Mouse (Mus musculus) midbrain, postnatal 0 days (tissue): Measurements from ENCODE around the gene Tmsb4x. TPM values are rescaled to one million over a fixed set of nuclear protein-coding genes. Genes with fewer than 3 reads are reported as not detected.

Source experiments
- ATAC-seq: fragments of 200-750 bp; cut with Nextera tagmentation; 2 replicates; pipeline ENCODE4 v1.8.0; 2017; ENCODE audit warnings: moderate number of reproducible peaks, mild to moderate bottlenecking, moderate TSS enrichment, moderate library complexity; ENCODE audit not compliant: low FRiP score
- DNase-seq: peaks from one replicate; pipeline ENCODE4 v3.0.0-alpha.2; 2015; ENCODE audit warnings: low spot score
- H3K27ac ChIP-seq: fragments of 300-500 bp; sonication (generic); 2 replicates; pipeline ENCODE4 v1.5.1; 2014; ENCODE audit warnings: low read depth, mild to moderate bottlenecking, low read length, mixed read lengths
- H3K27me3 ChIP-seq: fragments of 300-500 bp; sonication (generic); 2 replicates; pipeline ENCODE4 v1.6.1; 2014; ENCODE audit warnings: low read length, control low read depth, mixed read lengths; ENCODE audit not compliant: insufficient read depth
- H3K36me3 ChIP-seq: fragments of 300-500 bp; sonication (generic); 2 replicates; pipeline ENCODE4 v1.6.1; 2014; ENCODE audit warnings: low read length, control low read depth, mixed read lengths; ENCODE audit not compliant: insufficient read depth
- H3K4me1 ChIP-seq: fragments of 300-500 bp; sonication (generic); 2 replicates; pipeline ENCODE4 v1.6.1; 2014; ENCODE audit warnings: mild to moderate bottlenecking, control low read depth, antibody characterized with exemption, low read length, mixed read lengths; ENCODE audit not compliant: insufficient read depth
- H3K4me2 ChIP-seq: fragments of 300-500 bp; sonication (generic); 2 replicates; pipeline ENCODE4 v1.6.1; 2014; ENCODE audit warnings: low read depth, mild to moderate bottlenecking, low read length, mixed read lengths; ENCODE audit not compliant: poor library complexity, severe bottlenecking
- H3K4me3 ChIP-seq: fragments of 300-500 bp; sonication (generic); 2 replicates; pipeline ENCODE4 v1.5.1; 2014; ENCODE audit warnings: low read depth, mild to moderate bottlenecking, low read length, moderate library complexity
- H3K9ac ChIP-seq: fragments of 300-500 bp; sonication (generic); replicated peaks from 2 replicates; pipeline ENCODE4 v1.6.1; 2014; ENCODE audit warnings: mild to moderate bottlenecking, low read length, moderate library complexity, mixed read lengths; ENCODE audit not compliant: poor library complexity, severe bottlenecking
- H3K9me3 ChIP-seq: fragments of 300-500 bp; sonication (generic); 2 replicates; pipeline ENCODE4 v1.6.1; 2016; ENCODE audit warnings: low read length, control low read depth
- CTCF ChIP-seq: IDR thresholded peaks from 2 replicates; pipeline ENCODE4 v1.5.1; 2016; ENCODE audit warnings: antibody characterized with exemption, mild to moderate bottlenecking
- WGBS: fragments of 180-500 bp; shearing (Covaris S2); extraction: QIAGEN DNeasy Blood & Tissue Kit; methylation state at CpG from one replicate; pipeline ENCODE4 v1.1.7; 2014; 5-methylcytosine and 5-hydroxymethylcytosine counted together
- polyA plus RNA-seq: library from polyadenylated mRNA; unstranded; fragments of >200 nt; fragmentation: Nextera tagmentation; extraction: Ambion mirVana; gene quantifications from 2 replicates; pipeline ENCODE4 v1.2.1, GENCODE M21; 2015
- total RNA-seq: library from RNA; depleted of rRNA; stranded (reverse); fragments of >200 nt; gene quantifications from 2 replicates; pipeline ENCODE4 v1.2.3, GENCODE M21; 2014

Tmsb4x gene
- total and polyA plus RNA-seq, 2 experiments from 2014 or later = 1,032 to 4,382 TPM

DNA sequence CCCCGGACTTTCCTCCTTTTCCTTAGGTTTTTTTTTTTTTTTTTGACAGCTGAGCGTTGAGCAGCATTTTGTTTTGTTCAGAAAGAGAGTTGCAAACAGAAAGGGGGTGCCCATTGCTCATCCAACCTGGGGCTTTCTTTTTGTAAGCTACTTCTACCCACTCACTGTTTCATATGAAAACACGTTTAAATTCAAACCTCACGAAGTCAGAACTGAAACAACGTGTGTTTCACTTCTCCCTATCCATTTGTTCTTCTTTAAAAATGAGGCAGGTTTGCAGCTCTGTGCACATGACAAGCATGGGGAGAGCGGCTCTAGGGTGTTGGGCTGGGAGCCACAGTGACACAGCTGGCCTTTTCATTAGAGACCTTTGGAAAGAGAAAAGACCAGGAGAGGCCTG lies 33.8 kb downstream of the Tmsb4x start:
- no peak overlapping the region for H3K9ac ChIP-seq
- no peak for DNase-seq
- WGBS = 87% methylated on average over 6 of the region's 6 CpGs
- H3K9me3 ChIP-seq = no peaks in the 10 kb centered on the region
- no peak overlapping the region for H3K4me2 ChIP-seq
- H3K36me3 ChIP-seq = no peaks in the 10 kb centered on the region
- no peak for TF ChIP-seq CTCF
- no peak overlapping the region for H3K27ac ChIP-seq
- H3K4me3 ChIP-seq = no peak overlapping the region
- ATAC-seq = no peak
- peaks cover 8% of the 10 kb centered on the region; the same call in 1 of the 2 replicates for H3K27me3 ChIP-seq
- no peaks in the 10 kb centered on the region for H3K4me1 ChIP-seq

DNA sequence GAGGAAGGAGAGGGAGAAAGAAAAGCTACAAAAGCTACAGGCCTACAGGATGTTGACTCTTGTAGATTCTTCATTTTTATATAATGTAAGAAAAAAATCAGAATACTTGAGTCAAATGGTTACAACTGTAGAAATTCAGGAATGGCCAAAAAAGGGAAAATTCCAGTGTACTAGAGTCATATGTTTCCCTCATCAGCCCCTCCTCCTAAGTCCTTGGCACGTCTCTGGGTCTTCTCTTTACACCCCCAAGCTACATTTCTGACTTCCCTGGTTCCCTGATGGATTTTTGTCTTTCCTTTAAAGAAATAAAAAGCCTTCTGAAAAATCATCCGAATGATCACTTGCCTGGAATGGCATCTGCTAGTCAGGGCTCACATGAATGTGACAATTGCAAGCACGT lies 34.8 kb downstream of the Tmsb4x start:
- Histone ChIP-seq H3K4me2 (no peak overlapping the region), H3K27me3 (peaks cover 8% of the 10 kb centered on the region; the same call in 1 of the 2 replicates), H3K9me3 (no peaks in the 10 kb centered on the region), H3K36me3 (no peaks in the 10 kb centered on the region), H3K9ac (no peak overlapping the region), H3K4me1 (no peaks in the 10 kb centered on the region), H3K27ac (no peak overlapping the region), H3K4me3 (no peak overlapping the region)
- ATAC-seq = no peak
- TF ChIP-seq CTCF = no peak
- WGBS = 89% methylated on average over 3 of the region's 3 CpGs
- no peak for DNase-seq

DNA sequence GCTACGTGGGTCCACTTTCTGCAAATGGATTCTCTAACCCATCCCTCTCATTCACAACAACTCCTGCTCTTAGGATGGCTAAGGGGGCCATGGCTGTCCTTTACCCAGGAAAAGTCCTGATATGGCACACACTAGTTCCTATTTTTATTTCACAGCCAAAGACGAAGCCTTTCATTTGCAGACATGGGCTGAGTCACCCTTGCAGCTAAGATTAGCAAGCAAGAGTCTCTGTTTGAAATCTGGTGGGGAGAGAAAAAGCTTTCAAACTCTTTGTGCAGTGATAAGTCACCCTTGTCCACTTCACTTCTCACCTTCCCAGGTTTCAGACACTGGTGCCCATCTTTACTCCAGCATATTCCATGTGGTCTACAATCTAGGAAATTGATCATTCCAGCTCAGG lies 36.9 kb downstream of the Tmsb4x start:
- Histone ChIP-seq H3K27ac (no peak overlapping the region), H3K4me3 (no peak overlapping the region), H3K4me1 (no peaks in the 10 kb centered on the region), H3K9ac (no peak overlapping the region), H3K9me3 (no peaks in the 10 kb centered on the region), H3K36me3 (no peaks in the 10 kb centered on the region), H3K27me3 (peaks cover 8% of the 10 kb centered on the region; the same call in 1 of the 2 replicates), H3K4me2 (no peak overlapping the region)
- ATAC-seq (no peak), DNase-seq (no peak)
- 72% methylated on average over 2 of the region's 2 CpGs for WGBS
- TF ChIP-seq CTCF = no peak

DNA sequence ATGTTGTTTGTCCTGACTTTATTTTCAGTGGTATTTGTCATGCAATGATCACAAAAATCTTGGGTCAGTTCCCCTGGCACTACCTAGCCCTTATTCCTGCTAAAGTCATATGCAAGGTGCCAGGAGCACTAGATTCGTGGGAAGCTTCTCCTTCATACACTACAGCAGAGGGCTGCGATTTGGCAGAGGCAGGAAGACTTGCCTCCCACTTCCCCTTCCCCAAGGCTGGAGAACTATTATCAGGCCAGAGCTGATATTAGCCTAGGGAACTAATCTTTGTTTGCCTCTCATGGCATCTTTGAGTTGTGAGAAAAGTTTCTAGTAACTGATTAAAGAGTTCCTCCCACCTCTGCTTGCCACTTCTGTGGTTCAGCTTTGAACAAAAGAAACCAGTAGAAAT lies 37.8 kb downstream of the Tmsb4x start:
- no peaks in the 10 kb centered on the region for H3K9me3 ChIP-seq
- no peaks in the 10 kb centered on the region for H3K4me1 ChIP-seq
- H3K4me3 ChIP-seq = no peak overlapping the region
- H3K9ac ChIP-seq = no peak overlapping the region
- H3K27ac ChIP-seq = no peak overlapping the region
- no peak for TF ChIP-seq CTCF
- no peak overlapping the region for H3K4me2 ChIP-seq
- ATAC-seq = no peak
- H3K36me3 ChIP-seq = no peaks in the 10 kb centered on the region
- no peak for DNase-seq
- H3K27me3 ChIP-seq = peaks cover 8% of the 10 kb centered on the region; the same call in 1 of the 2 replicates
- 80% methylated on average over 2 of the region's 2 CpGs for WGBS

DNA sequence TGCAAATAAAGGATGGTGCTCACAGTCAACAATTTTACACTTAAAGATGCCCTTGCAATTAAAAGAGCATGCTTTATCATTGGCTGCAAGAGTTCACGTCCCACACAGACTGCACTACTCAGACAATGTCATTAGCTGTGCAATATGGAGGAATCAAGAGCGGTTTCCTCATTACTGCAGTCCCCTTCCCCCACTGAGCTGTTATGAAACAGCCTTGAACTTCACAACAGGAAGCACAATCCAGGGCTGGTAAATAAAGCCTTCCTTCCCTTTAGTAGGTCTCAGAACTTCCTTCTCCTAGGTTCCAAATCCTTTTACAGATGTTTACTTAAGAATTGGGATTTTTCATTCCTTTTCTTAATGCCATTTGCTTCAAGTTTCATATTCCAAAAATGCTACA lies 41.8 kb downstream of the Tmsb4x start:
- H3K9me3 ChIP-seq = no peaks in the 10 kb centered on the region
- no peak overlapping the region for H3K4me2 ChIP-seq
- DNase-seq (no peak), ATAC-seq (no peak)
- no peak for TF ChIP-seq CTCF
- H3K4me3 ChIP-seq = no peak overlapping the region
- no peaks in the 10 kb centered on the region for H3K36me3 ChIP-seq
- no peaks in the 10 kb centered on the region for H3K27me3 ChIP-seq
- no peak overlapping the region for H3K27ac ChIP-seq
- WGBS = 72% methylated on average over 2 of the region's 2 CpGs
- no peaks in the 10 kb centered on the region for H3K4me1 ChIP-seq
- H3K9ac ChIP-seq = no peak overlapping the region

DNA sequence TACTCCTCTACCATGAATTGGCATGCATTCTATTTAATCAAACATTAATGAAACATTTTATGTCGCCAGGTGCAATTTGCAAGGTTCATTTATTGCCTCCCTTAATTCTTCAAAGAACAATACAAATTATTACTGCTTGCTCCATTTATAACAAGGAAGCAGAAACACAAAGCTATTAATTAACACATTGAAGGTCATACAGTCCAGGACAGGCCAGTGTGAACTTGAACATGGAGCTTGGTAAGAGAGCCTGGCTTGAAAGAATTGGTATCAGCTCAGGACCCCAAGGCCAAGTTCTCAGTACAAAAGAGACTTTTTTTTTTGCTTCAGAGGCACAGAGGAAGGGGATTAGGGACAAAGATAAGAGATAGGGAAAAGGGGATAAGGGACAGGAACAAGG lies 43.1 kb downstream of the Tmsb4x start:
- 91% methylated on average over 1 of the region's 1 CpGs for WGBS
- ATAC-seq (no peak), DNase-seq (no peak)
- no peaks in the 10 kb centered on the region for H3K36me3 ChIP-seq
- no peaks in the 10 kb centered on the region for H3K4me1 ChIP-seq
- H3K27ac ChIP-seq = no peak overlapping the region
- no peaks in the 10 kb centered on the region; the same call in 1 of the 2 replicates for H3K27me3 ChIP-seq
- H3K9ac ChIP-seq = no peak overlapping the region
- H3K4me3 ChIP-seq = no peak overlapping the region
- TF ChIP-seq CTCF = no peak
- H3K4me2 ChIP-seq = no peak overlapping the region
- no peaks in the 10 kb centered on the region for H3K9me3 ChIP-seq
